Mouse (Mus musculus) ES-E14 (cell line): ENCODE measurements around the gene Clpp.

Source experiments
- MAFK ChIP-seq: IDR thresholded peaks from 2 replicates; pipeline ENCODE4 v1.6.1; 2014; ENCODE audit warnings: mild to moderate bottlenecking, low read depth, low read length, inconsistent platforms; ENCODE audit not compliant: insufficient read depth
- ZC3H11A ChIP-seq: IDR thresholded peaks from 2 replicates; pipeline ENCODE4 v1.6.1; 2012; ENCODE audit warnings: low read depth, mild to moderate bottlenecking, inconsistent platforms, low read length, borderline replicate concordance

DNA sequence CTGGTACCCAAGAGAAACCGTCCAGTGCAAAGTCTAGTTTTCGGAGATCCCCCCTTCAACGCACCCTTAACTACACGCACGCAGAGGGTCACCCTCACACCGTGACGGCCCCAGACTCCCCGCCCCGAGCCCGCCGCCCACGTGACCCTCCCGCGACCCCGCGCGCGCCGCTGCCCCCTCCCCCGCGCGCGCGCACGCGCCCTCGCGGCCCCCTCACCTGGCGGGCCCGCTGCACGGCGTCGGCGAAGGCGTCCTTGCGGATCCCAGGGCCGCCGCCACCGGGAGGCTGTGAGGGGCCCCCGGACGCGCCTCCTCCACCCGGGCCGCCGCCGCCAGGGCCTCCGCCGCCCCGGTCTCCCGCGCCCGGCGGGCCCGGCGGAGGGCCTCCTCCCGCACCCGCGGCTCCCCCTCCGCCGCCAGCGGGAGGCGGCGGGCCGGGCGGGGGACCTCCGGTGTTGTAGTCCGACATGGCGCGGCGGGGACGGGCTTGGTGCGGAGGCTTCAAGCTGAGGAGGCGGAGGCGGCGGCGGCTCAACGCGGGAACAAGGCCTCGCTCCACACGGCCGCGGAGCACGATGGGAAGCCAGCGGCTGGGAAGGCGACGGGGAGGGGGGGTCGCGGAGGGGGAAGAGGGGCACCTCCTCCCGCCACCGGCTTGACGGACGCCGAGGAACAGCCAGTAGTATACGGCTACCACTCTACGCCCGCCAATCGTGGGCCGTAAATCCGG, 41.0 kb downstream of the Clpp start, which contains the start of gene Khsrp:
- TF ChIP-seq ZC3H11A = no peak
- no peak for TF ChIP-seq MAFK
